Mouse (Mus musculus) thymus, postnatal 36 days (tissue): Measurements from ENCODE around the gene Rbmx.
A peak's percentile ranks its signal among the peaks of the same experiment; 100 is the strongest.

Experiments
- DNase-seq, 2 experiments: peaks; one replicate each; pipeline ENCODE4 v3.0.0; 2022; ENCODE audit warnings: mixed read lengths in 2 of 2

Gene Rbmx

DNA sequence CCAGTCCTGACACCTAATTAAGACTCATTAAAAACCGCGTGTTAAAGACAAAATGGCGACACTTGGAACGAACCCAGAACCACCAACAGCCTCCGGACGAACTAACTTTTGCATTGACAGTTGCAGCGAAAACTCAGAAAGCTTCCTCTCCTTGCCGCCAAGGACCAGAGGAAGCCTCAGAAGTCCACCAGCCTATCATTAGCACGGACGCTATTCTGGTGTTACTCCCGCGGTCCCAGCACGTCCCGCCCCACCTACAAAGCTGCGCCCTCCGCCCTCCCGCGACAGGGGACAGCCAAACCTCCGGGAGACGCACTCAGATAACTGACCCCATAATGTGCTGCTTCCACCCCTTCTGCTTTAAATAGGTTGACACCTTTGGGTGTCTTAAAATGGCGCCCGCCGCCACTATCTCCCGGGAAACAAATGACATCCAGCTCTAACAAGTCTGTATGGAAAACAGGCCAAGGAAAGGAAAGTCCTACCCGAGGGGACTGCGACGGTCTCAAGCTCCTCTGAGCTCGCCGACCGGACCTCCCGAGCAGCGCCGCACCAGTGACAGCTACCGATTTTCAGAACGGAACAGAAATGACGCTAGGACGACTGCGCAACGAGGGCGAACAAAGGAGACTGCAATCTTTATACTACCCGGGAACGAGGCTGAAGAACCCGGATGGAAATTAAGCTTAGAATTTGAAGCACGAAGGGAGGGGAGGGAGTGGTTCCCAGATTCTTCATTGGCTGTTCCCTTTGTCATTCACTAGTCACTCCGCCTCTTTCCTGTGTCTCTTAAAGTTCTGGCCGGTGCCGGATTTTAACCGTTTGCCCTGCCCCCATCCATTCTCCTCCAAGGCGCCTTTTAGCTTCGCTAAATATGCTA lies at the start of gene Rbmx:
TSS of gene Rbmx (minus strand) at position 670 of the 880 bp plus-strand sequence.
- peak; percentile 74 to 80 for DNase-seq

GRCm38 (mm10) chrX:57433897-57434296 lies 41.1 kb upstream of the Rbmx start:
- no peak for DNase-seq

- no peak for DNase-seq
These were observed 38.8 kb upstream of the Rbmx start for GRCm38 (mm10) chrX:57431610-57432009.

GRCm38 (mm10) chrX:57408769-57409168 lies 15.9 kb upstream of the Rbmx start, which contains the start of gene Gm364:
Gm364 (plus strand) TSS chrX:57409154.
- DNase-seq = no peak

DNA sequence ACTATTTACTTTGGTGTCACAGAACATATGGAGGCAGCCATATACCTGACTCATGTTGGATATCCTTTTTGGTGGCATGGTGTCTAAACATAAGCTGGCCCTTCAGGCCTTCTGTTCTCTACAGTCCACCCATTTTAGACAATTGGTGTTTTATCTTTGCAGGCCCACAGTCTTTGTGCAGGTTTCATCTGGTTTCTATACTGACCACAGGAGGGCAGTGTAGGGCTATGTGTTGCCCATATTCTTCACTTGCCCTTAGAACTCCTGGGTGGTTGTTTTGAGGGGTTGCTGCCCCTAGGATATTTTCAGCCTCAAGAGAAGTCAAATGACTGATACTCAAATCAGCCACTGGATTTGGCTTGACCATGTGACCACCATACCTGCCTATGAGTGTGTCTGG lies 10.8 kb upstream of the Rbmx start:
- no peak for DNase-seq

GRCm38 (mm10) chrX:57401388-57401787 lies 8.6 kb upstream of the Rbmx start:
- no peak for DNase-seq

GRCm38 (mm10) chrX:57393412-57393811 lies 576 bp upstream of the Rbmx start:
- peak in 1 of 2 experiments; percentile 3 for DNase-seq

GRCm38 (mm10) chrX:57380915-57381314 lies 11.9 kb downstream of the Rbmx start:
- no peak for DNase-seq

GRCm38 (mm10) chrX:57378579-57378978 lies 14.3 kb downstream of the Rbmx start:
- DNase-seq = no peak

GRCm38 (mm10) chrX:57377096-57377495 lies 15.7 kb downstream of the Rbmx start:
- DNase-seq = no peak

GRCm38 (mm10) chrX:57374029-57374428 lies 18.8 kb downstream of the Rbmx start:
- DNase-seq = no peak

DNA sequence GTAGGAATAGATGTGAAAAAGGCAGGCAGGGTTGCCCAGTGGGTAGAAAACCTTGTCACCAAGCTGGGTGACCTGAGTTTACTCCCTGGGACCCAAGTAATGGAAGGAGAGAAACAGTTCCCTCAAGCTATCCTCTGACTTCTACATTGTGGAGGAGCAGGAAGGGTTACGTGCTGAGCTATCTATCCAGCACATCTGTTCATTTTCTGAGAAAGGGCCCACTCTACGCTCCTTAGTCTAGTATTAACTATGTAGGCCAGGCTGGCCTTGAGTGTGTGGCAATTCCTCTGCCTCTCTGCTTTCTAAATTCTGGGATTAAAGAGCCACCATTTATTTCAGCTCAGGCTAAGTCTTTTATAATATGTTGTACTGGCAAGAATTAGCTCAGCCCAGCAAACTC lies 19.3 kb downstream of the Rbmx start:
- no peak for DNase-seq

- DNase-seq = no peak
These were observed 19.9 kb downstream of the Rbmx start for GRCm38 (mm10) chrX:57372965-57373364.

DNA sequence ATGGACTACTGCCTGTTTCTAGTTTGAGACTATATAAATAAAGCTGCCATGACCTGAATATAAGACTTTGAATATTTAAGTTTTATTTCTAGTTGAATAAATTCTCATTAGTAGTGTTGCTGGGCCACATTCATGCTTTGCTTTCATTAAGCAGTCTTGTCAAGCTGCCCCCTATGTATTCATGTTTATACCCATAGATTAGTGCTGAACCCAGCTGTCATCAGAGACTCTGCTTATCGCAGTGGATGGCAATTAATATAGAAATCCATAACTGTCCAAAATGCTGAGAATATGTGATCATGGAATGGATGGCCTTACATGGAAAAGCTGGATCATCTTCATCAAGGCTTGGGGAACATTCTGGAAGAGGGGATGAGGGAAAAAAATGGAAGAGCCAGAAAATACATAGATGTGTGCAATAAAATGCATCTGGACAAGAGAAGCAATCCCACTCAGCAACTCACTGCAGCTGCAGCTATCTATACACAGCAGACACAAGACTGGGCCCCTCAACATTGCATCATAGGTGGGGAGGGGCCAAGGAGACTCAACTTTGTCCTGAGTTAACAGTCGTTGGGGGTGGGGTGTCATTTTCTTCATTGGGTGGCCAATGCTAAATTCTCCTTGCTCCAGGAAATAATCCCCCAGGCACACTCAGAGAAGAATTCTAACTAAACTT lies 27.8 kb downstream of the Rbmx start:
- DNase-seq = no peak

- DNase-seq = no peak
These were observed 33.5 kb downstream of the Rbmx start for GRCm38 (mm10) chrX:57359316-57359715.

GRCm38 (mm10) chrX:57339220-57339619 lies 53.6 kb downstream of the Rbmx start:
- no peak for DNase-seq

GRCm38 (mm10) chrX:57338371-57339211 lies 54.2 kb downstream of the Rbmx start, which contains the start of gene Arhgef6:
Arhgef6 (minus strand) TSS chrX:57338729.
- DNase-seq = peak; percentile 29 to 49

GRCm38 (mm10) chrX:57337582-57337981 lies 55.3 kb downstream of the Rbmx start:
- DNase-seq = no peak

DNA sequence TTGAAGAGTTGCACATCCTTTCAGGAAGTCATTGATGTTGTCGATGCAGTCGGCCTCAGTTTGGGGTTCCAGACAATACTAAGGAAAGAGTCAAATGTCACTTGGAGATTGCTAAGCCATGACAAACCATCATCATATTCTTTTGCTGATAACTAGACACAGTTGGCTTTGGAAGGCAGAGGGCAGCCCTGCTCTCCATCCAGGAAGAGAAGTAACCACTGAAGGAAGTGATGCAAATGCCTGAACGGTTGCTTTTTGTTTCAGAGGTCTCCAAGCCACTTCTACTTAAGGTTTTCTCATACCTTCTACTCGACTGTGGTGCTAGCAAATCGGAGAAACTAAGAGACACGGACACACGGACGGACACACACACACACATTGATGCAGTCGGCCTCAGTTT lies 55.9 kb downstream of the Rbmx start:
- DNase-seq = peak; percentile 17 to 21

DNA sequence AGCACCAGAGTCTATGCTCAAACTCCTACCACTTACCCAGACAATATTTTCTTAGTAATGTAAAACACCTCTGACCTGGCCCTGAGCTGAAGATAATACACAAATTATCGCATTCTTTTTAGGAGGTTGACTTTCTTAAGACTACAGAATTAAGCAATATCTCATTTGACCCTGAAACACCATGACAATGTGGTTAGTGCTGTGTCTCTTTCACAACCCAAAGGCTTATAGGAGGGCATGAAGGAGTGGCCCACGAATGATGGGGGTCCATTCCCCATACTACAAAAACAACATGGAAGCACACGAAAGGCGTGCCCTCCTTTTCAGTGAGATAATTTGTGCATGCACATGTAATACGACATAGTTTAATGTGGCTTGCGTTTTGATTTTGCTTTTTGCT lies 57.5 kb downstream of the Rbmx start:
- no peak for DNase-seq
